Mouse (Mus musculus) right cerebral cortex, postnatal 14 days (tissue): Measurements from ENCODE around the gene G6pc2.

Experiments used
- DNase-seq: peaks from one replicate; pipeline ENCODE4 v3.0.0; 2022

The G6pc2 gene

GRCm38 (mm10) chr2:69210773-69211172, at the start of gene G6pc2:
TSS of gene G6pc2 (plus strand) at chr2:69211073.
- no peak for DNase-seq

- no peak for DNase-seq
These were observed 40.3 kb upstream of the G6pc2 start for GRCm38 (mm10) chr2:69170395-69171077.

GRCm38 (mm10) chr2:69175296-69175695, 35.6 kb upstream of the G6pc2 start:
- no peak for DNase-seq

GRCm38 (mm10) chr2:69179721-69180120, 31.2 kb upstream of the G6pc2 start:
- DNase-seq: no peak

DNA sequence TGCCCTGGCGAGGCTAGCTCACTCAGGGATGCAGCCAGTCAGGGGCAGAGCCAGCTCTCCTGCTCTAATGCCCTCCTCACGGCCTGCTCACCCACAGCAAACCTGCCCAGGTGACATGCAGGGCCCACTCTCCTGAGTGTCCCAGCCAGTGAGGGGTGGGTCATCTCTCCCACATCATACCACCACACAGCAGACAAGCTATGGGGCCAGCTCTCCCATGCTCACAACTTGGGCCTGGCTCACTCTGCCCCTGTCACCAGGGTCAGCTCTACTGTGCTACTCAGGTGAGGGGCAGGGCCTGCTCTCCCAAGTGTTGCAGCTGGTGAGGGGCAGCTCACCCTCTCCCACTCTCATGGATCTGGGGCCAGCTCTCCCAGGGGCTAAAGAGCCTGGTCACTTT, 22.9 kb upstream of the G6pc2 start:
- no peak for DNase-seq

GRCm38 (mm10) chr2:69188732-69189131, 22.1 kb upstream of the G6pc2 start:
- DNase-seq: no peak

- DNase-seq: no peak
These were observed 21.7 kb upstream of the G6pc2 start for GRCm38 (mm10) chr2:69189222-69189621.

GRCm38 (mm10) chr2:69191059-69191458, 19.8 kb upstream of the G6pc2 start:
- DNase-seq: no peak

DNA sequence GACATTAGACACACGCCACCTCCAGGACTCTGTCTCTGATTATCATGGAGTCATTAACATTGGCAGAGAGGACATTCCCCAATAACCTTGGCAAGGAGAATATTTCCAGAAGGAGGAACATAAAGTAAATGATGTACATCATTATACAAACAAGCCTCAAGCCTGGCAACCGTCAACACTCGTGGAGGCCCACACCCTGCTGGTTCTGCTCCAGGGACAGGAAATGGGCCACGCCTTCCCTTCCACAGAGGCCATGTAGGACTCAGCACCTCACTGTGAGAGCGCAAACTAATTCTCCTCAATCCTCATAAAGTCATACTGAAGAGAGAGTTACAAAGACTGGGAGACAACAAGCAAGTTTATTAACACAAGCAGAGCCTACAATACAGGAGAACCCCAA, 17.3 kb upstream of the G6pc2 start:
- no peak for DNase-seq

- no peak for DNase-seq
These were observed 5.7 kb upstream of the G6pc2 start for GRCm38 (mm10) chr2:69205185-69205584.

DNA sequence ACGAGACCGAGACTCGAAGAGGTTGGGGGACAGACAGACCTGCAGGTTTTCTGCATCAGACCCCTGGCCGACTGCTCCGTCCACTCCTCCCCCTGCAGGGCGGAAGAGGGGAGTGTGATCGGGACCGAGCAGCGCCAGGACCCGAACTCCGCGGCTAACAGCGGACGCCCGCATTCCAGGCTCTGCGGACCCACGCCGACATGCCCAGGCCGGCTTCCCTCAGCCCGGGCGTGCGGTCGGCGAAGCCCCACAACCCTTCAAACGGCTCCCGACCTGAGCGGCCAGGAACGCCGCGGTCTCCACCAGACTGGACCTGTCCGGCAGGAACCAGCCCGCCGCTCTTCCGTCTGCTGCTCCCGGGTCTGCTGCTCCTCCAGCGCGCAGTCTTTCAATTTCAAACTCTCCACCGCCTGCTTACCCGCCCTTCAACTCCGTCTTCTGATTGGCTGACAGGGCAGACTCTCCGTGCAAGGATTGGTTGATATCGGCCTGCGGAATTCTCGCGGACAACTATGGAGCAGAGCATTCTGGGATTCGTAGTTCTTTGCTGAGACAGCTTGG, 5.0 kb upstream of the G6pc2 start, which contains the start of gene Spc25:
TSS of gene Spc25 (minus strand) at position 404 of the 561 bp plus-strand sequence.
- peak; percentile 82 for DNase-seq

- DNase-seq: no peak
These were observed 4.3 kb upstream of the G6pc2 start for GRCm38 (mm10) chr2:69206523-69206922.

GRCm38 (mm10) chr2:69209684-69210083, 1.2 kb upstream of the G6pc2 start:
- no peak for DNase-seq

GRCm38 (mm10) chr2:69212652-69213051, 1.8 kb downstream of the G6pc2 start:
- no peak for DNase-seq

- DNase-seq: no peak
These were observed 4.4 kb downstream of the G6pc2 start for GRCm38 (mm10) chr2:69215242-69215641.

- DNase-seq: no peak
These were observed 11.1 kb downstream of the G6pc2 start for GRCm38 (mm10) chr2:69221868-69222416.

DNA sequence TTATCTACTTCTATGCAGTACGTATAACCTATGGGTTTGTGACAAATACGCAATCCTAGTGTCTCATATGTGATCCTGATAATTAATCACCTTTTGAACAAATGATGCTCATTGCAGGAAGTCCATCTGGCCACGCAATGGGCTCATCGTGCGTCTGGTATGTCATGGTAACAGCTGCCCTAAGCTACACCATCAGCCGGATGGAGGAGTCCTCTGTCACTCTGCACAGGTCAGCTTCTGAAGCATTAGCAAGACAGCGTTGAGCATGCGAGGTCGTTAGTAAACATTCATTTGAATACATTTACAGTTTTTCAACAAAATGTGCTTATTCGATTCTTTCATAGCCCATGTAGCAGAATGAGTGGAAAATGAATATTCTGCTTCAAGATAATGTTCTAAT, 11.9 kb downstream of the G6pc2 start:
- no peak for DNase-seq

DNA sequence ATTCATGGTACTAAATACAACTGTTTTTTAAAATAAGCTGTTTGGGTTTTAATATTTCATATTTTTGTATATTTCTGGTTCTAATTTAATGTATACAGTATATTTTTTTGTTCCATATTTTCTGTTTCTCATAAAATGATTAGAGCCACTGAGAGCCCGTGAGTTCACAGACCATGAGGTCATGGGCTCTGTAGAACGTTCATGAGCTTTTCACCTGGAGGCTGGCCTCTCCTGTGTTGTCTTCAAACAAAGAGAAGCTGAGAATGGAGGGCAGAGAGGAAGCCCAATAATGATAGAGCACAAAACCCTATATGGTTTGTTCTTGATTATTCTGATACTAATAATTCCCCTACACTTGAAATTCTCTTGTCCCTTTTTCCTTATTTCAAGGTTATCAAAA, 13.9 kb downstream of the G6pc2 start:
- no peak for DNase-seq

GRCm38 (mm10) chr2:69226876-69227275, 16.0 kb downstream of the G6pc2 start:
- DNase-seq: no peak

DNA sequence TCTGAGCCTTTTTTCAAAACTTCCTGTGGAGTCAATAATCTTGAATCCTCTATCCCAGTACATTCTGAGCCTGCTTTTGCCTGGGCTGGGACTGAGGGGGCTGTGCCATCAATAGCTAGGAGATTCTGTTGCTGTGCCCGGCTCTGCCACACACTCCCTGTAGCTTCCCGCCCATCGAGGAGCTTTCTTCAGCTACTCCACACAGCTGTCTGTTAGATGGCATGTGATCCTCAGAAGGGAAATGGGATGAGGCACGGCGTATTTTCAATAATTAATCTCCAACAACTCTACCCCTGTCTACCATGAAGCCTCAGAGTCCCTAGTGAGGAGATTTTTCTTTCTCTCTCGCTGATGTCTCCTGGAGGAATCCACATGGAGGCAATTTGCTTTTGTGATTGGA, 17.8 kb downstream of the G6pc2 start:
- no peak for DNase-seq

DNA sequence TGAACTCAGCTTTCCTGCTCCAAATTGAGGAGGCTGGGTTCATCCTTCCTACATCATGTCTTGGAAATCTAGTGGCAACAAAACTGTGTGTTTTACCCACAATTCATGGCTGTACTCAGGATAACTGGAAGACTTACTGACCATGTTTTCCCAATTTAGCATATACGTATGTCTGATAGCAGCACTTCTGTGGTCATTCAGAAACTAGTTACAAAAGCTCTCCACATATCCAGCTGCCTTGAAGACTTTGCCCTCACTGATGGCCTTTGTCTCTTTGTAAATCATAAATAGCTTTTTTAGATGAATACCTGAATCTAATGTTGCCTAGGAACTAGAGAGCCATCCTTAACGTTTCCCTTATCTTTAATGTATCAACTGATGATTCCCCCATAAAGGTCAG, 19.3 kb downstream of the G6pc2 start:
- DNase-seq: no peak

GRCm38 (mm10) chr2:69232101-69232500, 21.2 kb downstream of the G6pc2 start:
- DNase-seq: no peak

GRCm38 (mm10) chr2:69234976-69235678, 24.3 kb downstream of the G6pc2 start:
- DNase-seq: no peak

DNA sequence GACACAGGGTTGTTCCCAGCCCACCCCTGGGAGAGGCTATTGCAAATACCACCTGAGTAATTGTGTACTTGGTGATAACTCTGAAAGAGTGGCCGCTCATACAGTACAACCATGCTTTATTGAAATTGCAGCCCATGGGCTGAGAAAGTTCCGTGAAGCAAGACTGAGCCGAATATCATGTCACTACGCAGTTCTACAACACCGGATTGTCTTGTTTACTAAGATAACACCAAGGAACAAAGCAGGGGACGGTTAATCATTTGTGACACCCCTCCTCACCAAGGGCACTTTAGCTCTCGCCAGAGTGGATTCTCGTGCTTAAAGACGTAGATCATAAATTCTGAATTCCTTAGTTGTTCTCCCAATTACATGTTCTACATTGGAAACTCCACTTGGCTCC, 28.4 kb downstream of the G6pc2 start:
- no peak for DNase-seq
